In genomic region chr7:27166229-27166613, GRCm38 (mm10) we compare ENCODE assay signal across 1 mouse cellular context.
TF ChIP-seq lines count a peak whose summit lies in the region.

No protein-coding gene starts in this region.

TF ChIP-seq in CH12.LX, 34 proteins besides CTCF, POLR2A, EP300 and RAD21:
- TF ChIP-seq MEF2A (IDR thresholded peaks at IDR 0.05; ENCODE audit: borderline replicate concordance, low read depth, low read length) (peak; percentile 71; the same call in 1 of the 2 replicates), TBP (conservative IDR thresholded peaks at IDR 0.05; ENCODE audit: low read depth, low read length) (peak; percentile 61; the same call in 1 of the 2 replicates), MAZ (IDR thresholded peaks at IDR 0.05; ENCODE audit: low read depth, low read length) (peak; percentile 81), MYC (IDR thresholded peaks at IDR 0.05; ENCODE audit: low read depth, low read length) (no peak), JUND (conservative IDR thresholded peaks at IDR 0.05; ENCODE audit: low read depth, low read length) (no peak), MAX (IDR thresholded peaks at IDR 0.05; ENCODE audit: low read length) (no peak), POLR2AphosphoS2 (IDR thresholded peaks at IDR 0.05; ENCODE audit: low read depth, low read length) (no peak), GABPA (IDR thresholded peaks at IDR 0.05; ENCODE audit: insufficient replicate concordance, low read depth, low read length) (no peak), NRF1 (IDR thresholded peaks at IDR 0.05; ENCODE audit: low read depth, low read length) (no peak), HCFC1 (IDR thresholded peaks at IDR 0.05; ENCODE audit: low read depth, low read length) (peak; percentile 85), ZMIZ1 (IDR thresholded peaks at IDR 0.05; ENCODE audit: low read depth, low read length) (0 out of 2 replicates have a peak, but pooled peaks have one; percentile 24), E2F4 (IDR thresholded peaks at IDR 0.05; ENCODE audit: insufficient replicate concordance, low read depth, low read length) (no peak), ZKSCAN1 (IDR thresholded peaks at IDR 0.05; ENCODE audit: borderline replicate concordance, low read depth, low read length) (no peak), NELFE (IDR thresholded peaks at IDR 0.05; ENCODE audit: low read depth, low read length) (peak; percentile 69), IRF4 (IDR thresholded peaks at IDR 0.05; ENCODE audit: low read depth, low read length) (peak; percentile 66), ELF1 (IDR thresholded peaks at IDR 0.05; ENCODE audit: low read depth, low read length) (peak; percentile 75), KAT2A (IDR thresholded peaks at IDR 0.05; ENCODE audit: insufficient replicate concordance, low read length) (0 out of 2 replicates have a peak, but pooled peaks have one; percentile 60), UBTF (IDR thresholded peaks at IDR 0.05; ENCODE audit: low read depth, low read length) (peak; percentile 83; the same call in 1 of the 2 replicates), ZC3H11A (IDR thresholded peaks at IDR 0.05; ENCODE audit: low read depth, low read length) (no peak), BHLHE40 (IDR thresholded peaks at IDR 0.05; ENCODE audit: low read depth, low read length) (0 out of 2 replicates have a peak, but pooled peaks have one; percentile 12), CHD2 (IDR thresholded peaks at IDR 0.05; ENCODE audit: low read length) (peak; percentile 68), RCOR1 (conservative IDR thresholded peaks at IDR 0.05; ENCODE audit: low read depth, low read length) (0 out of 2 replicates have a peak, but pooled peaks have one; percentile 21), TCF12 (IDR thresholded peaks at IDR 0.05; ENCODE audit: low read depth, low read length) (peak; percentile 78), ETS1 (conservative IDR thresholded peaks at IDR 0.05; ENCODE audit: low read depth, low read length) (no peak; the same call in 1 of the 2 replicates), SMC3 (IDR thresholded peaks at IDR 0.05; ENCODE audit: low read depth, low read length) (peak; percentile 16; the same call in 1 of the 2 replicates)
TF ChIP-seq in CH12.LX: peak in this region for 15.
